Mouse (Mus musculus): ENCODE data around the gene Cnnm3.

Cnnm3 gene

DNA sequence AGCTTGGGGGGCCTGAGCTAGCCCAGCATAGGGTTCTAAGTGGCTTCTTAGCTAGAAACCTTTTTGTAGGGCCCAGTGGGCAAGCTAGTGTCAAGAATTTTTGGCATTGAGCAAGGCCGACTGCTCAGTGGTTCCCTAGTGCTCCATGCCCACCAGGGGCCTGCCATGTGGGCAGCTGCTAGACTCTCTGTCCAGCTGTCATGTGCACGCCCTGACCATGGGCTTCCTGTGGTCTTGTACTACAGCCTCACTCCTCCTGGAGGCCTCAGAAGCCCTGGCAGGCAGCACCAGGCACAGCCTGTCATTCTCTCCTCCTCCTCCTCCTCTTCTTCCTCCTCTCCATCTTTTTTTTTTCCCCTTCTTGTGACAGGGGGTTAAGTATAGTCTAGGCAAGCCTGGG is 14.4 kb upstream of the Cnnm3 start:
- no peak for DNase-seq (ENCODE audit: low read depth, low spot score)

DNA sequence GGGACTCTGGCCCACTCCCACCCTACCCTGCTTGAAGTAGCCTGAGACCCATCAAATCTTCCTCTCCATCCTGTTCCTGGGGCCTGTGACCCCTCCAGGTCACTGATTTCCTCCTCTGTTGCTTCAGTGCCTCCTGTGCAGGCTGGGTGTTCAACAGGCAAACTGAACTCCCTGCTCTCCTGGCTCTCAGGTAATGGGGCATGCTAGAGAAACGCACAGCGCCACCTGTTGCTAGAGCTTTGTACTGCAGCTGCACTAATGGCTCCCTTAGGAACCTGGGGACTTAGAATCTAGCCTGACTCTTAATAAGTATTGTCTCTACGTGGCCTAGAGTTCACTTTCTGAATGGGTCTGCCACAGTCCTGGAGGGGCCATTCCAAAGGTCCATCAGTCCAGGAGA is 10.4 kb upstream of the Cnnm3 start:
- peak; percentile 75 for DNase-seq (ENCODE audit: low read depth, low spot score)

GRCm38 (mm10) chr1:36508238-36508637 is 3.4 kb upstream of the Cnnm3 start:
- DNase-seq (ENCODE audit: low read depth, low spot score), result no peak

DNA sequence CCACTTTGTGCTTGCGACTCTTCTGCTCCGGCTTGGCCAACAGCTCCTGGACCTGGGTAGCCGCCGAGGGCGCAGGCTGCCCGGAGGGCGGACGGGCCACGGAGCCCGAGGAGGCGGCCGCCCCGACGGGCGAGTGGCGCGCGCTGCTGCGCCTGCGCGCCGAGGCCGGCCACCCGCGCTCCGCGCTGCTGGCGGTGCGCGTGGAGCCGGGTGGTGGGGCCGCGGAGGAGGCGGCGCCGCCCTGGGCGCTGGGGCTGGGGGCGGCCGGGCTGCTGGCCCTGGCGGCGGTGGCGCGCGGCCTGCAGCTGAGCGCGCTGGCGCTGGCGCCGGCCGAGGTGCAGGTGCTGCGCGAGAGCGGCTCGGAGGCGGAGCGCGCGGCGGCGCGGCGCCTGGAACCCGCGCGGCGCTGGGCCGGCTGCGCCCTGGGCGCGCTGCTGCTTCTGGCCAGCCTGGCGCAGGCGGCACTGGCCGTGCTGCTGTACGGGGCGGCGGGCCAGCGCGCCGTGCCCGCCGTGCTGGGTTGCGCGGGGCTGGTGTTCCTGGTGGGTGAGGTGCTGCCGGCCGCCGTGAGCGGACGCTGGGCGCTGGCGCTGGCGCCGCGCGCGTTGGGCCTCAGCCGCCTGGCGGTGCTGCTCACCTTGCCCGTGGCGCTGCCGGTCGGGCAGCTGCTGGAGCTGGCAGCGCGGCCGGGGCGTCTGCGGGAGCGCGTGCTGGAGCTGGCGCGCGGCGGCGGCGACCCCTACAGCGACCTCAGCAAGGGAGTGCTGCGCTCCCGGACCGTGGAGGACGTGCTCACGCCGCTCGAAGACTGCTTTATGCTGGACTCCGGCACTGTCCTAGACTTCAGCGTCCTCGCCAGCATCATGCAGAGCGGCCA is 660 bp downstream of the Cnnm3 start:
- DNase-seq (ENCODE audit: low read depth, low spot score), result no peak

- no peak for DNase-seq (ENCODE audit: low read depth, low spot score)
Measured at GRCm38 (mm10) chr1:36512966-36513280, 1.3 kb downstream of the Cnnm3 start.

DNA sequence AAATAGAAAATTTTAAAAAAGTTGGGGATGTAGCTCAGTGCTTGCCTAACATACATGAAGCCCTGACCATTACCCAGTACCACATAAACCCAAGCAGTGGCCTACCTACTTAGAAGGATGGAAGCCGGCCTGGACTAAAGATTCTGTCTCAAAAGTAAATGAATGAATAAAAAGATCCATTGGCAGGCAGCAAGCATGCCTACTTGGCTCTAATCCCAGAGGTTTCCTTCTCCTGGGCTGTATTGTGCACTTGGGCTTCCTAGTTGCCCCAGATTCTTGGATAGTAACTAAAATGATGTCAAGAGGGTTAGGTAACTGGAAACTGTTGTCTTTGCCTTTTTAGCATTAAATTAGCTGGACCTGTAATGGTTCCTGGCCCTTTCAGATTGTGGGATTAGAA is 1.6 kb downstream of the Cnnm3 start:
- no peak for DNase-seq (ENCODE audit: low read depth, low spot score)

- no peak for DNase-seq (ENCODE audit: low read depth, low spot score)
Measured at GRCm38 (mm10) chr1:36513718-36514117, 2.1 kb downstream of the Cnnm3 start.

GRCm38 (mm10) chr1:36518259-36518658 is 6.6 kb downstream of the Cnnm3 start:
- DNase-seq (ENCODE audit: low read depth, low spot score), result no peak

DNA sequence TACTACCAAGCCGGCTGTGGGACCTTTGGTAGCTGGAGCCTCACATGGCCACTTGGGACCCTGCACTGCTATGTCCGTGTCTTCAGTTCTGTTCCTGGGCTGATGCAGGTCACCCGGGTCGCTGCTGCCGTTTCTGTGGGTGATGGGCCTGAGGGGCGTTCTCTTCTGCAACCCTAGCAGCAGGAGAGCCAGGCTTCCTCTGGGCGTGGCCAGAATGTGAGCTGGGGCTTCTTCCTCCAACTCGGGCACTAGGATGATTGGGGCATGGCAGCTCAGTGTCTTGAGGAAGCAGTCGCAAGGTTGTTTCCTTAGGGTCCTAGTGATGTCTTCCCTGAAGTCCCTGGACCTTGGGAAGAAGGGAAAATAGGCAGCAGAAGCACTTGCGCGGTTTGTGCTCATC is 8.0 kb downstream of the Cnnm3 start:
- no peak for DNase-seq (ENCODE audit: low read depth, low spot score)

DNA sequence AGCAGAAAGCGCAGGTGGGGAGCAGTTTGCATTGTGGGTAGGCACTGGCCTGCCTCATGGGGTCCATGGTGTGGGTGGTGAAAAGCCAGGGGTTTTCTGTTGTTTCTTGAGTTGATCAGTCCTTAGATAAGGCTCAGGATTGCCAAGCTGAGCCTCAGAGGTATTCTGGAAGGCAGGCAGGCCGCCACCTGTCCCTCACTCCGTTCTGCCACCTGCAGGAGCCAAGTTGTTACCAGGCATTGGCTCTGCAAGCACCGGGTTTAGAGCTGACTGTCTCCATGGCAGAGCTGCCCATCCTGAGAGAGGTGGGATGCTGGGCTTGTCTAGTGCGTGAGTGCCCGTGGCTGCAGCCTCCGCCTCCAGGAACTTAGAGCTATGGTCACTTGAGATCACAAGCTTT is 10.5 kb downstream of the Cnnm3 start:
- no peak for DNase-seq (ENCODE audit: low read depth, low spot score)

GRCm38 (mm10) chr1:36523332-36524013 is 11.8 kb downstream of the Cnnm3 start:
- DNase-seq (ENCODE audit: low read depth, low spot score), result peak; percentile 87

GRCm38 (mm10) chr1:36524058-36524457 is 12.4 kb downstream of the Cnnm3 start:
- no peak for DNase-seq (ENCODE audit: low read depth, low spot score)

DNA sequence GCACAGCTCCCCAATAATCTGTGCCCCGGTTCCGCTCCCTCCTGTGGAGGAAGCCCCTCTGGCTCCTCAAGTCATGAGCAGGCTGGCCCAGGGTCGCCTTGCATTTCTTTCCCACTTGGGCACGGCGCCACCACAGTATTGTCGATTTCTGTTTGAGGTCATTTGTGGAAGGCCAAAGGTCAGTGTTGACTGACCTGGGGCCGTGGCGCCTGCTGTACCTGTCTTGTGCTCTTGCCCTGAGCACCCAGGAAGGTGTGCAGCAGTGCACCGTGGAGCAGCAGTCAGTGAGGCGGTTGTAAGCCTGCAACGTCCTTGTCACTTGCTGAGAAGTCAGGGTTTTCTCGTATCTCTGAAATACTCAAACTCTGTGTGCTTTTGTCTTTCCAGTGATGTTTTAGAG is 14.1 kb downstream of the Cnnm3 start:
- DNase-seq (ENCODE audit: low read depth, low spot score), result no peak

GRCm38 (mm10) chr1:36526903-36527302 is 15.2 kb downstream of the Cnnm3 start:
- no peak for DNase-seq (ENCODE audit: low read depth, low spot score)

- no peak for DNase-seq (ENCODE audit: low read depth, low spot score)
Measured at GRCm38 (mm10) chr1:36528351-36528750, 16.7 kb downstream of the Cnnm3 start.

- no peak for DNase-seq (ENCODE audit: low read depth, low spot score)
Measured at GRCm38 (mm10) chr1:36529274-36529673, 17.6 kb downstream of the Cnnm3 start.

DNA sequence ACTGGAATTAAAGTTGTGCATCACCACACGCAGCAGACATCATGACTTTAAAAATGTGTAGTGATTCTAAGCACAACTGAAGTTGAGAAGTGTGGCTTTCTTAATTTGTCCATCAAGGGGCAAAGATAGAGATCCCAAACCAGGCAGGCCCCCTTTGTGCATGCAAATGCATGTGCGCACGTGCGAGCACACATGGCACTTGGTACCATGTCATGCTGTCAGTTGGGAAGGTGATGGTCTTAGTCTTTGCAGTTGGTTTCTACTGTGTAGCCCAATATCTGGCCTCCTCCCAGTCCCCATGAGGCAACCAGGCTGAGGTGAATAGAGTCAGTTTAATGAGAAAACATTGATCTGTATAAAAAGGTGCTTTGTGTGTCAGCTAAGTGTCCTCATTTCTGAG is 18.2 kb downstream of the Cnnm3 start:
- no peak for DNase-seq (ENCODE audit: low read depth, low spot score)

DNA sequence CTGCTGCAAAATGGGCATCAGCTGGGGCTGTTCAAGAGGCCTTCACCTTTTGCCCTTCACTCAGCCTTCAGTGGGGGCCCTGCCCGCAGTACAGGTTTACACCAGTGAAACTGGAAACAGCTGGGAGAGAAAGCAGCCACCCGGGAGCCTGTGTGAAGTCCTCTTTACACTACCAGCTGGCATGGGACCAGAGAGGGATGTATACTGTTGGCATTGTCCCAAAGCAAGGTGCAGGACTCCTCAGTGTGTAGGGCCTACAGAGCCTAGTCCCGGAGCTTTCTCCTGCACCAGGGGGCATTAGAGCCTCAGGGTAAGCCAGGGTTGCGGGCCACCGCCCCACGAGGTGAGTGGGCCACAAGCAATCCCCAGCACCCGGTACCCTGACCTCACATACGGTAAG is 18.8 kb downstream of the Cnnm3 start:
- no peak for DNase-seq (ENCODE audit: low read depth, low spot score)

- DNase-seq (ENCODE audit: low read depth, low spot score), result no peak
Measured at GRCm38 (mm10) chr1:36530962-36531361, 19.3 kb downstream of the Cnnm3 start.

DNA sequence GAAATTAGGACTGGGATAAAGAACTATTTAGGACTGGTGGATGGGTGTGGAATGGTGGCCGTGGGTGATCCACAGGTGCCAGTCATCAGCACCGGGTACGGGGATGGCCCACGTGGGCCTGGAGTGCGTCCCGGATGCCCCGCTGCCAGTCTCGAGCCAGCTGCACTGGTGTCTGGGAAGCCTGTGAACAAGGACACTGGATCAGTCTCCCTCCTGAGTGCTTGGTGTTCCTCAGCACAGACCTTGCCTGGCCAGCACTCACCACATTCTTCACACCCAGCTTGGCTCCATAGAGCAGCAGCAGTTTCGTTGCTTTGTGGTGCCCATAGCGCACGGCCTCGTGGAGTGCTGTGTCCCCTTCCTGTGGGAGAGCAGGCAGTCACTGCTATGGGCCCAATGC is 19.8 kb downstream of the Cnnm3 start:
- no peak for DNase-seq (ENCODE audit: low read depth, low spot score)

- DNase-seq (ENCODE audit: low read depth, low spot score), result no peak
Measured at GRCm38 (mm10) chr1:36533546-36533945, 21.9 kb downstream of the Cnnm3 start.

- DNase-seq (ENCODE audit: low read depth, low spot score), result no peak
Measured at GRCm38 (mm10) chr1:36534595-36535058, 23.0 kb downstream of the Cnnm3 start.
